Mouse (Mus musculus) myocyte (in vitro differentiated cells): ENCODE measurements around the gene Plac9b. TPM values are rescaled to one million over a fixed set of nuclear protein-coding genes. Genes with fewer than 3 reads are reported as not detected.
"Not testable (repeated sequence)": the region's sequence is repeated elsewhere in the genome, so short reads cannot be mapped to it uniquely, and the experiment has no call there.

Experiments used
- H3K27me3 ChIP-seq: one replicate; pipeline ENCODE4 v1.6.1; 2011; ENCODE audit not compliant: control insufficient read depth, insufficient read depth, insufficient read length
- H3K36me3 ChIP-seq: one replicate; pipeline ENCODE4 v1.6.1; 2011; ENCODE audit not compliant: control insufficient read depth, insufficient read depth
- H3K4me2 ChIP-seq: one replicate; pipeline ENCODE4 v1.6.1; 2011; ENCODE audit warnings: low read depth, control low read depth
- H3K4me3 ChIP-seq: one replicate; pipeline ENCODE4 v1.5.1; 2011; ENCODE audit warnings: mild to moderate bottlenecking, control low read depth, moderate library complexity
- H3K79me2 ChIP-seq: one replicate; pipeline ENCODE4 v1.6.1; 2011; ENCODE audit not compliant: control insufficient read depth, insufficient read depth
- H3ac ChIP-seq: one replicate; pipeline ENCODE4 v1.6.1; 2011; ENCODE audit not compliant: control insufficient read depth, insufficient read length
- polyA plus RNA-seq: library from polyadenylated mRNA; unstranded; fragments of >200 nt; fragmentation: generic; extraction: Trizol; gene quantifications from one replicate; pipeline ENCODE4 v1.2.1, GENCODE M21; 2012; ENCODE audit warnings: missing spikeins

Gene Plac9b
- polyA plus RNA-seq, 1 experiment, result 1.6 TPM

- H3K36me3 ChIP-seq, H3K4me2 ChIP-seq, H3K4me3 ChIP-seq, H3ac ChIP-seq, H3K27me3 ChIP-seq, H3K79me2 ChIP-seq: not testable (repeated sequence)
Measured at GRCm38 (mm10) chr14:26156032-26156431, 26.2 kb downstream of the Plac9b start.

GRCm38 (mm10) chr14:26147095-26147494 is 35.2 kb downstream of the Plac9b start:
- not testable (repeated sequence) for H3K79me2 ChIP-seq, H3ac ChIP-seq, H3K4me2 ChIP-seq, H3K36me3 ChIP-seq, H3K27me3 ChIP-seq, H3K4me3 ChIP-seq

- H3ac ChIP-seq, H3K36me3 ChIP-seq, H3K4me2 ChIP-seq, H3K4me3 ChIP-seq, H3K79me2 ChIP-seq, H3K27me3 ChIP-seq: not testable (repeated sequence)
Measured at GRCm38 (mm10) chr14:26119095-26119494, 63.2 kb downstream of the Plac9b start.

GRCm38 (mm10) chr14:26118550-26119000 is 63.7 kb downstream of the Plac9b start:
- not testable (repeated sequence) for H3K4me2 ChIP-seq, H3K36me3 ChIP-seq, H3K79me2 ChIP-seq, H3ac ChIP-seq, H3K27me3 ChIP-seq, H3K4me3 ChIP-seq

GRCm38 (mm10) chr14:26118150-26118549 is 64.1 kb downstream of the Plac9b start, which contains the start of gene Duxbl2:
TSS of gene Duxbl2 (plus strand) at chr14:26118349.
- H3K36me3 ChIP-seq, result not testable (repeated sequence)

More at GRCm38 (mm10) chr14:26118150-26118549, 64.1 kb downstream of the Plac9b start, which contains the start of gene Duxbl2:
- H3K79me2 ChIP-seq, H3K27me3 ChIP-seq, H3ac ChIP-seq, H3K4me3 ChIP-seq, H3K4me2 ChIP-seq: not testable (repeated sequence)

Other genes starting within 250 kb of the Plac9b start
- gene Cphx1, start 244.2 kb downstream of the Plac9b start, polyA plus RNA-seq, result not detected
- gene Duxbl1, start 203.9 kb downstream of the Plac9b start, polyA plus RNA-seq, result not detected
- gene Gm9780, start 139.8 kb downstream of the Plac9b start, polyA plus RNA-seq, result 0.61 TPM
- 4.2 TPM for gene Tmem254c, start 115.1 kb downstream of the Plac9b start, polyA plus RNA-seq
- not detected for gene Cphx2, start 101.0 kb downstream of the Plac9b start, polyA plus RNA-seq
- gene Cphx3, start 100.2 kb downstream of the Plac9b start, polyA plus RNA-seq, result 0.23 TPM
- 0.22 TPM for gene Duxbl2, start 64.1 kb downstream of the Plac9b start, polyA plus RNA-seq
- 9.6 TPM for gene Tmem254b, start 24.6 kb upstream of the Plac9b start, polyA plus RNA-seq
- 0.74 TPM for gene Duxbl3, start 75.5 kb upstream of the Plac9b start, polyA plus RNA-seq